Mouse (Mus musculus) liver, embryonic 13.5 days (tissue): ENCODE results near the gene Nrxn2. TPM values are rescaled to one million over a fixed set of nuclear protein-coding genes. Genes with fewer than 3 reads are reported as not detected.

Source experiments
- ATAC-seq: fragments of 200-750 bp; cut with Nextera tagmentation; 2 replicates; pipeline ENCODE4 v1.8.0; 2017; ENCODE audit warnings: low read depth, mild to moderate bottlenecking, moderate number of reproducible peaks, moderate library complexity
- DNase-seq: peaks from one replicate; pipeline ENCODE4 v3.0.0; 2022
- H3K27ac ChIP-seq: fragments of 300-500 bp; sonication (generic); 2 replicates; pipeline ENCODE4 v1.5.1; 2015; ENCODE audit warnings: moderate library complexity, mild to moderate bottlenecking, inconsistent platforms
- H3K27me3 ChIP-seq: fragments of 300-500 bp; sonication (generic); 2 replicates; pipeline ENCODE4 v1.6.1; 2015; ENCODE audit warnings: mild to moderate bottlenecking, inconsistent platforms
- H3K36me3 ChIP-seq: fragments of 300-500 bp; sonication (generic); 2 replicates; pipeline ENCODE4 v1.6.1; 2015; ENCODE audit warnings: mild to moderate bottlenecking, inconsistent platforms
- H3K4me1 ChIP-seq: fragments of 300-500 bp; sonication (generic); replicated peaks from 2 replicates; pipeline ENCODE4 v1.6.1; 2015; ENCODE audit warnings: inconsistent platforms
- H3K4me2 ChIP-seq: fragments of 300-500 bp; sonication (generic); 2 replicates; pipeline ENCODE4 v1.6.1; 2015; ENCODE audit warnings: inconsistent platforms, mild to moderate bottlenecking, moderate library complexity
- H3K4me3 ChIP-seq: fragments of 300-500 bp; sonication (generic); replicated peaks from 2 replicates; pipeline ENCODE4 v1.5.1; 2015; ENCODE audit warnings: mild to moderate bottlenecking, inconsistent platforms
- H3K9ac ChIP-seq: fragments of 300-500 bp; sonication (generic); 2 replicates; pipeline ENCODE4 v1.6.1; 2015; ENCODE audit warnings: mild to moderate bottlenecking, inconsistent platforms
- H3K9me3 ChIP-seq: fragments of 300-500 bp; sonication (generic); replicated peaks from 2 replicates; pipeline ENCODE4 v1.6.1; 2016; ENCODE audit warnings: inconsistent platforms
- WGBS: fragments of 180-500 bp; shearing (Covaris S2); methylation state at CpG from one replicate; pipeline ENCODE4 v1.1.7; 2015; ENCODE audit not compliant: insufficient replicate concordance; 5-methylcytosine and 5-hydroxymethylcytosine counted together
- polyA plus RNA-seq: library from polyadenylated mRNA; unstranded; fragments of >200 nt; fragmentation: Nextera tagmentation; extraction: Ambion mirVana; gene quantifications from 2 replicates; pipeline ENCODE4 v1.2.1, GENCODE M21; 2015

Nrxn2 gene
- polyA plus RNA-seq, 1 experiment from 2014 or later = 0.54 TPM

- no peak for DNase-seq
- H3K9me3 ChIP-seq = no peaks in the 10 kb centered on the region
- H3K4me2 ChIP-seq = no peak overlapping the region
- peaks cover 29% of the 10 kb centered on the region for H3K4me1 ChIP-seq
- H3K9ac ChIP-seq = no peak overlapping the region
- 49% methylated on average over 9 of the region's 9 CpGs for WGBS
- H3K27me3 ChIP-seq = peaks cover 79% of the 10 kb centered on the region
- no peaks in the 10 kb centered on the region for H3K36me3 ChIP-seq
- H3K27ac ChIP-seq = no peak overlapping the region
- ATAC-seq = no peak
- no peak overlapping the region for H3K4me3 ChIP-seq
Observed at GRCm38 (mm10) chr19:6419805-6420310, 1.3 kb downstream of the Nrxn2 start.

GRCm38 (mm10) chr19:6420481-6421210, 2.1 kb downstream of the Nrxn2 start:
- Histone ChIP-seq H3K4me3 (no peak overlapping the region), H3K27me3 (peaks cover 86% of the 10 kb centered on the region), H3K9ac (no peak overlapping the region), H3K9me3 (no peaks in the 10 kb centered on the region), H3K4me1 (peaks cover 21% of the 10 kb centered on the region), H3K4me2 (no peak overlapping the region), H3K36me3 (no peaks in the 10 kb centered on the region), H3K27ac (no peak overlapping the region)
- no peak for ATAC-seq
- no peak for DNase-seq
- WGBS = 48% methylated on average over 19 of the region's 19 CpGs

GRCm38 (mm10) chr19:6421211-6421590, 2.7 kb downstream of the Nrxn2 start:
- Histone ChIP-seq H3K36me3 (no peaks in the 10 kb centered on the region), H3K4me3 (no peak overlapping the region), H3K9ac (no peak overlapping the region), H3K27ac (no peak overlapping the region), H3K4me1 (peaks cover 16% of the 10 kb centered on the region), H3K4me2 (no peak overlapping the region), H3K9me3 (no peaks in the 10 kb centered on the region), H3K27me3 (peaks cover 90% of the 10 kb centered on the region)
- WGBS = 64% methylated on average over 9 of the region's 9 CpGs
- DNase-seq (no peak), ATAC-seq (no peak)

GRCm38 (mm10) chr19:6422014-6422413, 3.5 kb downstream of the Nrxn2 start:
- H3K36me3 ChIP-seq = no peaks in the 10 kb centered on the region
- H3K9me3 ChIP-seq = no peaks in the 10 kb centered on the region
- peaks cover 12% of the 10 kb centered on the region for H3K4me1 ChIP-seq
- no peak for DNase-seq
- peaks cover 90% of the 10 kb centered on the region for H3K27me3 ChIP-seq
- WGBS = 56% methylated on average over 7 of the region's 7 CpGs
- H3K4me2 ChIP-seq = no peak overlapping the region
- H3K9ac ChIP-seq = no peak overlapping the region
- H3K4me3 ChIP-seq = no peak overlapping the region
- H3K27ac ChIP-seq = no peak overlapping the region
- ATAC-seq = no peak

GRCm38 (mm10) chr19:6423241-6423640, 4.7 kb downstream of the Nrxn2 start:
- DNase-seq (no peak), ATAC-seq (no peak)
- peaks cover 15% of the 10 kb centered on the region for H3K4me1 ChIP-seq
- H3K4me3 ChIP-seq = no peak overlapping the region
- H3K4me2 ChIP-seq = no peak overlapping the region
- H3K9me3 ChIP-seq = no peaks in the 10 kb centered on the region
- H3K27me3 ChIP-seq = peaks cover 90% of the 10 kb centered on the region
- no peaks in the 10 kb centered on the region for H3K36me3 ChIP-seq
- WGBS = 71% methylated on average over 16 of the region's 16 CpGs
- no peak overlapping the region for H3K27ac ChIP-seq
- H3K9ac ChIP-seq = no peak overlapping the region

GRCm38 (mm10) chr19:6424137-6424881, 5.8 kb downstream of the Nrxn2 start:
- DNase-seq (no peak), ATAC-seq (no peak)
- Histone ChIP-seq H3K4me3 (no peak overlapping the region), H3K27me3 (peaks cover 90% of the 10 kb centered on the region), H3K4me1 (peaks cover 16% of the 10 kb centered on the region), H3K36me3 (no peaks in the 10 kb centered on the region), H3K4me2 (no peak overlapping the region), H3K9ac (no peak overlapping the region), H3K27ac (no peak overlapping the region), H3K9me3 (no peaks in the 10 kb centered on the region)
- WGBS = 46% methylated on average over 8 of the region's 8 CpGs

- WGBS = 36% methylated on average over 5 of the region's 5 CpGs
- H3K4me1 ChIP-seq = peaks cover 16% of the 10 kb centered on the region
- no peak overlapping the region for H3K27ac ChIP-seq
Observed at GRCm38 (mm10) chr19:6425595-6425994, 7.1 kb downstream of the Nrxn2 start.

GRCm38 (mm10) chr19:6426703-6427500, 8.4 kb downstream of the Nrxn2 start:
- ATAC-seq (peak; percentile 15; the same call in 1 of the 2 replicates), DNase-seq (peak; percentile 32)
- Histone ChIP-seq H3K36me3 (no peaks in the 10 kb centered on the region), H3K27me3 (peaks cover 89% of the 10 kb centered on the region), H3K4me2 (no peak overlapping the region), H3K9me3 (no peaks in the 10 kb centered on the region), H3K27ac (no peak overlapping the region), H3K9ac (no peak overlapping the region), H3K4me1 (peaks cover 16% of the 10 kb centered on the region), H3K4me3 (no peak overlapping the region)
- WGBS = 19% methylated on average over 13 of the region's 13 CpGs

More at GRCm38 (mm10) chr19:6425595-6425994, 7.1 kb downstream of the Nrxn2 start:
- H3K4me2 ChIP-seq = no peak overlapping the region
- H3K27me3 ChIP-seq = peaks cover 90% of the 10 kb centered on the region
- no peak overlapping the region for H3K4me3 ChIP-seq
- ATAC-seq (no peak), DNase-seq (no peak)
- H3K9ac ChIP-seq = no peak overlapping the region
- H3K36me3 ChIP-seq = no peaks in the 10 kb centered on the region
- H3K9me3 ChIP-seq = no peaks in the 10 kb centered on the region

GRCm38 (mm10) chr19:6427653-6428434, 9.3 kb downstream of the Nrxn2 start:
- no peak for DNase-seq

GRCm38 (mm10) chr19:6428501-6429200, 10.1 kb downstream of the Nrxn2 start:
- Histone ChIP-seq H3K9me3 (no peaks in the 10 kb centered on the region), H3K4me3 (peak overlapping the region; percentile 27), H3K27me3 (peaks cover 81% of the 10 kb centered on the region), H3K4me2 (peak overlapping the region; percentile 34), H3K9ac (no peak overlapping the region), H3K27ac (no peak overlapping the region), H3K36me3 (no peaks in the 10 kb centered on the region), H3K4me1 (peaks cover 16% of the 10 kb centered on the region)
- 2% methylated on average over 60 of the region's 60 CpGs for WGBS
- no peak for ATAC-seq
- DNase-seq = no peak

More at GRCm38 (mm10) chr19:6427653-6428434, 9.3 kb downstream of the Nrxn2 start:
- Histone ChIP-seq H3K4me3 (peak overlapping the region; percentile 27), H3K27ac (no peak overlapping the region), H3K4me2 (peak overlapping the region; percentile 43), H3K9ac (no peak overlapping the region), H3K9me3 (no peaks in the 10 kb centered on the region), H3K27me3 (peaks cover 88% of the 10 kb centered on the region), H3K4me1 (peaks cover 16% of the 10 kb centered on the region), H3K36me3 (no peaks in the 10 kb centered on the region)
- 3% methylated on average over 91 of the region's 94 CpGs for WGBS
- ATAC-seq = no peak
